Mouse (Mus musculus): ENCODE measurements around the gene Slc25a13. TPM values are rescaled to one million over a fixed set of nuclear protein-coding genes. Genes with fewer than 3 reads are reported as not detected.
A peak's percentile ranks its signal among the peaks of the same experiment; 100 is the strongest.

Gene Slc25a13
- polyA plus RNA-seq, 1 experiment = 3.2 TPM

DNA sequence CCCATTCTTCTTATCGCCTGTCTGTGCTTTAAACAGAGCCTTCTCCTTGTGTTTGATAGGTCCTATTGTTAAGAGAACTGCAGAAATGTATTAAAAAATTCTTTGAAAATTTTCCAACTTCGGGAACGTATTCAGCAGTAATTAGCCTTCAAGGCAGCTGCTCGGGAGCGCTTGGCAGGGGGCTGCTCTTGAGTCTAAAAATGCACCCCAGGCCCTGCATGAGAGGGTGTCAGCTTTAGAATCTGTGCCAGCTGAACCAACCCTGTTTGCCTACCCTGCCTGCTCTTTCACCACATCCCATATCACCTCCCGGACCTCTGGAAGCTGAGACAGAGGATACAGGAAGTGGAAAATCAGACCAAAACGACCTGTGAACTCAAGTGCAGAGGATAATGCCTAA is 223.9 kb downstream of the Slc25a13 start:
- no peak for TF ChIP-seq POLR2A (IDR thresholded peaks at IDR 0.05; ENCODE audit: low read depth, low read length)
- no peak for TF ChIP-seq CTCF (IDR thresholded peaks at IDR 0.05; ENCODE audit: extremely low read depth, insufficient read length, insufficient replicate concordance, low read depth, low read length)
- peak overlapping the region; percentile 19; the same call in 1 of the 2 replicates for H3K4me3 ChIP-seq (ENCODE audit: low read depth, low read length)
- H3K27ac ChIP-seq (ENCODE audit: insufficient read depth, low read depth, low read length) = peak overlapping the region; percentile 70
- no peaks in the 10 kb centered on the region for H3K36me3 ChIP-seq (ENCODE audit: control insufficient read depth, insufficient read depth, low read length)
- no peaks in the 10 kb centered on the region for H3K27me3 ChIP-seq (ENCODE audit: control insufficient read depth, insufficient read depth, low read length)
- H3K4me1 ChIP-seq (ENCODE audit: control insufficient read depth, insufficient read depth, insufficient read length, low read length) = peaks cover 7% of the 10 kb centered on the region; the same call in 1 of the 2 replicates
- 17% methylated on average over 7 of the region's 7 CpGs for WGBS

DNA sequence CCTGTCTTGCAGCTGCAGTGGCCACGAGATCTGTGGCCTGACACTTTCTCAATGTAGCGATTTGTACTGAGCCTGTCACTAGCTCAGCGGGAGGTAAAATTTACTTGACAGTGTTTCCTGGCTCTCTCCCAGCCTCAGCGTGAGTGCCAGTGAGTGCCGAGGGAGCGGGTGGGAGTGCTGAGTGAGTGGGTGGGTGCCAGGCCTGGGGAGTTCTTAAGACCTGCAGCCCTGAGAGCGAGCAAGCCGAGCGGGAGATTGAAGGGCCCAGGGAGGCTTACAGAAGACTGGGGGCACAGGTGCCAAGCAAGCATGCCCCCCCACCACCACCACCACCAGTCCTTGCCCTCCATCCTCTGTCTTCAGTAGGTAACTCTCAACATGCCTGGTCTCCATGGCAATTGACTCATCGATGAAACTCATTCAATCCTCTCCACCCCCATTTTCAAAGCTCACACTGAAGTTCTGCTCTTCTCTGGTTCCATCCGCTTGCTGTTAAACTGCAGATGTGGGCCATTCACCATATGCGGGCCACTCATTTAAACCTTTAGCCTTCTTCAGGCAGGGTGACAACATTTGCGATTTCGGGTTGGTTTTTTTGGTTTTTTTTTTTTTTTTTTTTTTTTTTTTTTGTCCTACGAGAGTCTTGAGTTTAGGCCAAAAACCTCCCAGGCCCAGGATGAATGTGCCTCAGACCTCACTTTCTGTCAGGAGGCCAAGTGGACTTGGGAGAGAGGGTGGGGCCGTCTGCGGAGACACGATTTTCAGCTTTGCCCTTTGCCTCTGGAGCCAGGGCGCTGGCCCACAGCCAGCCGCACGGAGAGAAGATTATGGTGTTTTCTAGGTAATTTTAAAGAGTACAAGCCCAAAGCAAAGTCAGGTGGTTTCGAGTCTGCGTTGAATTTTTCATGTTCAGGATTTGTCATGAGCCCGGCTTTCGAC is 224.9 kb downstream of the Slc25a13 start:
- no peak for TF ChIP-seq POLR2A (IDR thresholded peaks at IDR 0.05; ENCODE audit: low read depth, low read length)
- TF ChIP-seq CTCF (IDR thresholded peaks at IDR 0.05; ENCODE audit: extremely low read depth, insufficient read length, insufficient replicate concordance, low read depth, low read length) = no peak
- Histone ChIP-seq H3K36me3 (ENCODE audit: control insufficient read depth, insufficient read depth, low read length) (no peaks in the 10 kb centered on the region), H3K4me3 (ENCODE audit: low read depth, low read length) (no peak overlapping the region), H3K4me1 (ENCODE audit: control insufficient read depth, insufficient read depth, insufficient read length, low read length) (peaks cover 7% of the 10 kb centered on the region; the same call in 1 of the 2 replicates), H3K27me3 (ENCODE audit: control insufficient read depth, insufficient read depth, low read length) (no peaks in the 10 kb centered on the region), H3K27ac (ENCODE audit: insufficient read depth, low read depth, low read length) (peak overlapping the region; percentile 57; the same call in 1 of the 2 replicates)
- 27% methylated on average over 25 of the region's 25 CpGs for WGBS

DNA sequence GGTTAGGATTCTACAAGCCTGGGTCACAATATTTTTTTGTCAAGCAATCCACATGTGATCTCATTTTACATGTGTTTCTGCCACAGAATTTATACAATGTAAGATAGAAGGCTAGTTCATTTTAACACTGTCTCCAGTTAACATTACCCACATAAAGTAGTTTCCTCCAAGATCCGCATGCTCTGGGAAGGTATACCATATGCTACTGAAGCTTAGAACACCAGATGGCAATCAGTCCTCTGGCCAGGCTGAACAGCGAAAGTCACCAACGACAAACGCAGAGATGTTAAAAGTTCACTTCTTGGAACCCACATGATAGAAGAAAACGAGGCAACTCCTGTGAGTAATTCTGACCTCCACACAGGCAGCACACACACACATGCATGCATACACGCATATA is 225.7 kb downstream of the Slc25a13 start:
- 80% methylated on average over 6 of the region's 6 CpGs for WGBS
- Histone ChIP-seq H3K4me3 (ENCODE audit: low read depth, low read length) (no peak overlapping the region), H3K27ac (ENCODE audit: insufficient read depth, low read depth, low read length) (no peak overlapping the region), H3K27me3 (ENCODE audit: control insufficient read depth, insufficient read depth, low read length) (no peaks in the 10 kb centered on the region), H3K4me1 (ENCODE audit: control insufficient read depth, insufficient read depth, insufficient read length, low read length) (peaks cover 7% of the 10 kb centered on the region; the same call in 1 of the 2 replicates), H3K36me3 (ENCODE audit: control insufficient read depth, insufficient read depth, low read length) (no peaks in the 10 kb centered on the region)
- TF ChIP-seq POLR2A (IDR thresholded peaks at IDR 0.05; ENCODE audit: low read depth, low read length) = no peak
- TF ChIP-seq CTCF (IDR thresholded peaks at IDR 0.05; ENCODE audit: extremely low read depth, insufficient read length, insufficient replicate concordance, low read depth, low read length) = no peak

All from small intestine, adult 2 months (tissue).